Mouse (Mus musculus): Measurements from ENCODE around the gene Rpl11.
A peak's percentile ranks its signal among the peaks of the same experiment; 100 is the strongest.
"Not testable (repeated sequence)": the region's sequence is repeated elsewhere in the genome, so short reads cannot be mapped to it uniquely, and the experiment has no call there.

Gene Rpl11

DNA sequence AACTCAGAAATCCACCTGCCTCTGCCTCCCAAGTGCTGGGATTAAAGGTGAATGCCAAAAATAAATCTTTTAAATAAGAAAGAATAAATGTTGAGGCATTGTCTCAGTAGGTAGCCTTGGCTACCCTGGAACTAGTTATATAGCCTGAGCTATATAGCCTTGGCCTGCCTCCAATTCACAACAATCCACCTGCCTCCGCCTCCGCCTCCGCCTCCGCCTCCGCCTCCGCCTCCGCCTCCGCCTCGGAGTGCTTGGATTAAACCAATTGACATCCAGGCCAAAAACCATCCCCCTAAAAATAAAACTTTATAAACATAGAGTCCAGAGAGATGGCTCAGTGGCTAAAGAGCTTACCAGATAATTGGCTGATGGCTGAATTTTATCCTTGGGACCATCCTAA, 30.3 kb downstream of the Rpl11 start:
- peak; percentile 14 to 15 for DNase-seq

DNA sequence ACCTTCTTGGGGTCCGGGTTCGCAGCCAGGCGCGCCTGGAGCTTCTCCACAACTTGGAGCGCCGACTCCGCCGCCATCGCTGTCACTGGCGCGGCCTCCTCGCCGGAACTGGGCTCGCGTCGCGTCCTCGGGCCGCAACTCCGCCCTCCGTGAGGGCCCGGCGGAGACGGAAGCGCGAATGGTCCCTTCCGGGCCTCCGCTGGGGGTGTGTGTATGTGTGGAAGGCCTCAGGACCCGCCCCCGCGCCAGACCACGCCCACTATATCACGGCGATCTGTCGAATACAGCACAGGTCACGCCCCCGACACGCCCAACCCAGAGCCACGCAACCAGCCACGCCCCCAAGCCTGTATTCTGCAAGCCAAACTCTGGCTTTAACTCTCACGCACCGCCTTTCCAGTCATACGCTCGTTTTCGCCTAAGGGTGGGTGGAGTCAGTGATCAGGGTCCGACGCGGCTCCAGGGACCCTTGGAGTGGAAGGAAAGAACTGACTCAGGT, 31.6 kb downstream of the Rpl11 start, which contains the start of gene Eloa:
TSS of gene Eloa (minus strand) at position 215 of the 499 bp plus-strand sequence.
- peak; percentile 99 for DNase-seq

DNA sequence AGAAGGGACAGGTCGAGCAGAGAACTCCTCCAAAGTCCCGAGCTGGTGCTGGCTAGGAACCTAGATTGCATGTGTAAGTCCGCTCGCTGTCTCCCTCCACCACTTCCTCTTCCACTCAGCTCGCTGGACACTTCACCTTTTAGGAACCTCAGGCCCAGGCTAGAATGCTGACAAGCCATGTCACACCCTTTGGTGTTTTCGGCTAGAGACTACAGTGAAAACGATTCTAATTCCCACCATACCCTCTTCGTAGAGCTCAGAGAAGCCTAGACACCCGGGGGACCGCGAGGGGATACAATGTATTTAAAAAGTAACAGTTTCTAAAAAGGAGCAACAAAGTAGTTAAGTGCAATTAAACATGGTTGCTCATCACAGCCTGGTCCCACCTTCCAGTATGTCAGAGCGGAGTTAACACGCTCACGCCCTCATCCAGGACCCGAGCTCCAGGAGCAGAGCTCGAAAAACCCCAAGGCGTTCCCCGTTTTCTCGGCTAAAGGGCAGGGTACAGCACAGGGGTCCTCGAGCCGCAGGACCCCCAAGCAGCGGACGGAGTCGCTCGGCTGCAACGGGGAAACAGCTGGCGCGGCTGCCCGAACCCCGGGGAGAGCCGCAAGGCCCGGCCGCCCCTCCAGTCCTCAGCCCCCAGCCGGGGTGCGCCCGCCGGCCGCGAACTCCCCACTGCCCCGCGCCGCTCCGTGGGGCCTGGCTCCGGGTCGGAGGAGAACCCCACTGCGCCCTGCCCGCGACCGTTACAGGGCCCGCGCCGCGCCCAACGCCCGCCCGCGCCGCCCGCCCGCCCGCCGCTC, 32.3 kb downstream of the Rpl11 start:
- peak in 1 of 2 experiments; percentile 15 for DNase-seq

DNA sequence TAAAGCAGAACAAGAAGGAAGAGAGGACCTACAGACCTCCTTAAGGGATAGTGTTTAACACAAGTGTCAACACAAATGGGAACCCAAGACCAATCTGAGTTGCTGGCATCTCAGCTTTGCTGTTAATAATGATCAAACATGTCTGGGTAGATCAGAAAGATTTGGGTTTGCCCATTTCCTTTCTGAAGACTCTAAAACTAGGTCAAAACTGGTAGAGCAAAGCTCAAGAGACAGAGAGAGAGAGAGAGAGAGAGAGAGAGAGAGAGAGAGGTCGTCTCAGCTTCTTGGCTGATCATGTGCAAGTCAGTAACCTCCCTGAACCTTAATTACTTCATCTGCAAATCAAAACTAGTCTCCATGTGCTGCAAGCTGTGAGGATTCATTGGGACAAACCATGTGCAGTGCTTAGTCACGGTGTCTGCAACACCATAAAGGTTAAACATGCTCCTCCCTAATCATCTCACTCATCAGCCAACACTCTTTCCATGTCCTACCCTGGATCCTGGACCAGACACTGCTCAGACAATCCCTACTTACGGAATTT, 37.1 kb downstream of the Rpl11 start:
- DNase-seq = no peak

DNA sequence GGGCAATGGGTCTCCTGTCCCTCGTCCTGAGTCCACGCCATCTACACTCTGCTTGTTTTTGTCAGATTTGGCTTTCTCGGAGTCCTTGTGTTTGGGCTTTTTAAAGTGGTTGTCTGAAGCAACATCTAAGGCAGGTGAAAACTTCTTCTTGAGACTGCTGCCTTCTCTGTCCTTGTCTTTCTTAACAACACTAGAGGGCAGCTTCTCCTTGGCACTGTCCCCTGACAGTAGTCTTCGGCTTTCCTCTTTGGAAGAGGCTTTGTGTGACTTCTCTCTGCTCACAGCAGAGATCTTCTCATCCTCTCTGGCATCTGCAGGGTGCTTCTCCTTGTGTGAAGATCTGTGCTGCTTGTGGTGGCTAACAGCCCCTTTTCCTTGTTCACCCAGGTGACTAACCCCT, 42.6 kb downstream of the Rpl11 start:
- DNase-seq = no peak

DNA sequence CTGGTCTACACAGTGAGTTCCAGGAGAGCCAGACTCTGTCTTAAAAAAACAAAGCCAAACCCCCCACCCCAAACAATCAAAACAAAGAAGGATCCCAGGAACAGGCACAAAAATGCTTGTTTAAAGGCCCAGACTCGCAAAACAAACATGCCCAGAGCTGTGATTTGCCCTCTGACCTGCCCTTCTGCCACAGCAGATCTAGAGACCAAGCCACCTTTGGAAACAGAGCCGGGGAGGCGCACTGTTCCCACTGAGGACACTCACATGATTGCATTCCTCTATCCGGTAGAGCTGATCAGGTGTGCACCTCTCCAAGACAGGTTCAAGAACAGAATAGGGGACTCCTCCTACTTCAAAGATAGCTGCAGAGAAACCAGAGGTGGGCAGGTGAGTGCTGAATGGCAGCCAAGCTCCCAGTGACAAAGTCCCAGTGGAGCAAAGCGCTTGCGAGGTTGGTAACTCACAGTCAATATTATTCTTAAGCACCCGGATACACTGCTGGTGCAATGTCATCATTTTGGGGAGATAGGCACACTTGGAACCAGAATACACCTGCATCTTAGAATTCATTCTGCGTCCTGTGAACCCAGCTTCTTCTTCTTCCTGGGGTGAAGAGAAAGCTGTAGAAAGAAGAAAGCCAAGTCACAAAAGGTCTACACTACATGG, 44.3 kb downstream of the Rpl11 start:
- no peak for DNase-seq

DNA sequence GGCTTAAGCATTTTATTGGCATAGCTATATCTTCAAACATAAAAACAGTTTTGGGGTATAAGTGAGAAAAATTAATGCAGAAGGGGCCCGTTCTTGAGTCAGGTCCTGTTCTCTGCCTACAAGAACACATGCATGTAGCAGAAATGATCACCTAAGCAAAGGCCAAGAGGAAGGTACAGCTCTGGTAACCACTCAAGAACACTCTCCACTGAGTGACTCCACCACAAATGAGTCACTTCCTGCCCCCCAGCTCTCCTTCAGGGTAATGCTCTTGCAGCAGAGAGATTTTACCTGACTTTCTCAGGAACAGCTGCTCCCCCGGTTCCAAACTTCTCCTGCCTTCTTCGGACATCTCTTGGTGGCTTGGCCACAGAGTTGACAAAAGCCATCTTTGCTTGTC, 46.4 kb downstream of the Rpl11 start:
- DNase-seq = no peak

DNA sequence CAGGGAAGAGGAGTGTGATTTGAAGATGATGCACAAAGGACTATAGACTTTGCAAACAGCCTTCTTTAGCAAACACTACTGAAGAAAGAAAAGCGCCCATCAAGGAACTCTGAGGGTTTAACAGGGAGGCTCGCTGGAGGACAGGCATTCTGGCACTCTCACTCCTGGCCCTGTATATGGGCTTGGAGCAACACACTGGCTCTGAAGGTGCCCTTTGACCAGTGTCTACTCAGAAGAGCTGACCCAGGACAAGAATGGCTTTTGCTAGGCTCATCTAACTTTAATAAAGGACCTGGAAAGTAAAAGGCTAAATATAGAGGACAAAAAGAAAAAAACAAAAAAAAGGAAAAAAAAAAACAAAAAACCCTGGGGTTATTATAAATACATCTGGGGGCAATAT, 48.3 kb downstream of the Rpl11 start:
- no peak for DNase-seq

DNA sequence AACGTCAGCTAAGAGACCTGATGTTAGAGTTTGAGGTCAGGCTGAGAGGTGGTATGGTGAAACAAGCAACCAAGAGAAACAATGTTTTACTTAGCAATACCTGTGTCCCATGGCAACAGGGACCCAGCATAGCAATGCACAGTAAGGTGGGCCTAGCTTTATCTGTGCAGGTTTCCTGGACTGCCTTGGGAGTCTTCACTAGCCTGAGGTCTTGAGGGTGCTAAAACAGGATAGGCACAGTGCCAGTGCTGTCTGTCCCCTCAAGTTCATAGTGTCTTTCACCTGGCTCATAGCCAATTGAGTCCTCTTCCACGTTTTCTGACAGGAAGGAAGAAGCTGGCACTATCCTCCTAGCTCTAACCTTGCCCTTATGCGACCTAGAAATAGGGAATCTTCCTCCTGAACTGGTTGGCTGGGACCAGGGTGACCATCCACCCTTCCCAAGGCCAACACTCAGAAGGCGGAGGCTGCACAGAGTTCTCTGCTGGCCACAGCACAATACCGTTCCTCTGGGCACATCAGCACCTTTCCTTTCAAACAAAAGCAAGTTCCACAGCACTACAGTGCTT, 49.0 kb downstream of the Rpl11 start:
- DNase-seq = no peak

DNA sequence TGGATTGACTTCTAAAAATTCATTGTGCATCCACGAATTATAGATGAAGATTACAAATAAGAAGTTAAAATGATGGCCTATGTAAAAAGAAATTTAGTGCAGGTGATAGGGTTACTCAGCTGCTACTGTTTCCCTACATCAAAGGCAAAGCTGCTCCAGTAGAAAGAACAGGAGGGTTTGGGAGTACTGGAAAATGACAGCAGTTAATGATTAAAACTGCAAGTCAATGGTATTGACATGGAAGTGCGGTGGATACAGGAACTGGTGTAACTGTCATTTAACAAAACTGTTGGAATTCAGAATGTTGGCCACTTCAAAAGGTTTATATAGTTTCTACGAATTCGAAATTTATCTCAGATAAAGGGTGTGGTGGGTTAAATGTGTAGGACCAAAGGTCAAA, 58.1 kb downstream of the Rpl11 start:
- no peak for DNase-seq

DNA sequence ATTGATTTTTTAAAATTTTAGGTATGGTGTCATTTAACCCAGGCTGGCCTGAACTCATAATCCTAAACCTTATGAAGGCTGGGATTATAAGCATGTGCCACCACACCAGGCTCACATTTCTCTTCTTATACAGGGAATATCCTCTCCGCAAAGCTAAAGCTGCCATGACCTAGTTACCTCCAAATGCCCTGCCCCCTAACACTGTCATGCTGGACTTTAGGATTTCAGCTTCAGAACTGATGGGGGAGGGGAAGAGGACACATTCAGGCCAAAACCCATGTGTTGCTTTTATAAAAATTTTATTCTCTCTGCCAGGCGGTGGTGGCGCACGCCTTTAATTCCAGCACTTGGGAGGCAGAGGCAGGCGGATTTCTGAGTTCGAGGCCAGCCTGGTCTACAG, 59.3 kb downstream of the Rpl11 start:
- DNase-seq = no peak

DNA sequence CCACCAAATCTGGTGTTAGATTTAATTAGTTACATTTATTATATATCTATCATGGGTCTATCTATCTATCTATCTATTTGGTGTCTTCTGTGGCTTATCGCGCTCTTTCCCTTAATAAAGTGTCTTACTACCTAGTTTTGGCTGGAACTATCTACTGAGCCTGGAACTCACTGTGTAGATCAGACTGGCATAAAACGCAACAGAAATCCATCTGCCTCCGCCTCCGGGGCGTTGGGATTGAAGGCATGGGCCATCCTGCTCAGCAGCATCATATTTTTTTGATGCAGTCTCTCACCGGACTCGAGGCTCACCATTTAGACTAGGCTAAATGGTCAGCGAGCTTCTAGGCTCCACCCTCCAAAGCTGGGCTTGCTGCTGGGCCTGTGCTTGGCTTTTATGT, 65.5 kb downstream of the Rpl11 start:
- DNase-seq = no peak

DNA sequence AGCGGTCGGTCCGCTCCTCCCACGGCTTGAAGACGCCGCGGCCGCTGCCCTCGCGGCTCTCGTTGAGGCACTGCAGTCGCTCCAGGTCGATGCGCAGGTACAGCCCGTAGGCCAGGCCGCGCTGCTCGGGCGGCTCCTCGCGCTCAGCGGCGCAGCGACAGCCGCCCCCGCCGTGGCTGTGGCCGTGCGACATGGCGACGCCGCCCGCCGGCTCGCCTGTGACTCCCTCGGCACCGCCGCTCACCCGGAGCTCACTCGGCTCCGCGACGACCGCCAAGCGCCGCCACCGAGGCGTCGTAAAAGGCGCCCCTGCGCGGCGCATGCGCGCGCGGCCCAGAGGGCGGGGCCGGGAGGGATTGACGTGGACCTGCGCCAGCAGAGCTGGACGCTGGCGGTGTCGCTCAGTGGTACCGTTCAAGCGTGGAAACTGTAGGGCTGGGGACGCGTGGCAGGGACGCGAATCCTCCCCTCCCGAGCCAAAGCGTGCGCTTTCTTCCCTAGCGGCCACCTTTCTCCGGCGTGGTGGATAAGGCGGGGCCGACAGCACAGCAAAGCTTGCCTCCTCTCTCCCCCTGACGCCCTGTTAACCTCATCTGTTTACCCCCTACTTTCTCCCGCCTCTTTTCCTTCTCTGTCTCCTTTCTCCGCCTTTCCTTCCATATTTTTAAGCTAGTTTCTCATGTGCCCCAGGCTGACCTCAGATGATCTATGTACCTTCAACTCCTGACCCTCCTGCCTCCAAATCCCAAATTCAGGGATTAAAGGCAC, 66.1 kb downstream of the Rpl11 start, which contains the start of gene Pithd1:
TSS of gene Pithd1 (minus strand) at position 322 of the 768 bp plus-strand sequence.
- DNase-seq = peak; percentile 86 to 97

DNA sequence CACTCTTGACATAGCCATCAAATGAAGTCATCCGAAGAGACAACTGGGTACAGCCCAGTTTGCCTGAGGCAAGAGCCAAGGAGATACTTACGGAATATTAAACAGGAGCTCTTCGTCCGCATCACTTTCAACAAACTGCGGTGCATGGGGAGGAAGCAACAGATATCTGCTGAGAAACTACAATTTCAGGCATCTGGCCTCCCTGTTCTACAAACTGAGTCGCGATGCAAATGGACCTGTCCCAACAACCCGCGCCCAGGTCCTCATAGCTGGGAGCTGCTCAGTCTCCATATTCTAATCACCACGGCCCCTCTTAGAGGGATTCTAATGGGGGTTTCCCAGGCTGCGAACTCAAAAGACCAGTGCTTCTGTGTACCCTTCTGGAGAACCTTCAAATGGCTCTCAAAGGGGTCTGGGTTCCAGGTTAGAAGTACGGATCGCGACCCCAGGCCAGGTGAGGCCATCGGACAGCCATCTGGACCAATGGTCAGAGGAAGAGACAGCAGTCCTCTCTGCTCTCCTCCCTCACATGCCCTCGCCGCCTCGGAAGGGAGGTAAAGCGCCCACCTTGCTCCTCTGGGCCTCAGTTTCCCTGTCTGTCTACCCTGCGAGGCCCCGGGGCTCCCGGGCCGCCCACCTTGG, 66.8 kb downstream of the Rpl11 start:
- DNase-seq = peak in 1 of 2 experiments; percentile 12

DNA sequence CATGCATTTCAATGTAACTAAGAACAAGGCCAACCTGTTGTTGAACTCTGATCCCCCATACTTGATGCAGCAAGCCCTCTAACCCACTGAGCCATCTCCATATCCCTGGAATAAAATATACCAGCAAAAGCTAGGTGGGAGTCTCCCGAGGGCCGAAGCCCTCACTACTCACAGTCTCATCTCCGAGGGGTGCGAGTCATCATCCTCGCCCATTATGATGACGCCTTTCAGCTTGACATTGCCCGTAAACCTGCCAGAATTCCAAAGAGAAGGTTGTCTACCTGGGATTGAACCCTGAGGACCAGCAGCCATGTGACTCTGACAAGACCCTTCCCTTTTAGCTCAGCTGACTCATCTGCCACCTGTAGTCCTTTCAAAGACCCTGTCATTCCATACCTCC, 67.5 kb downstream of the Rpl11 start:
- no peak for DNase-seq

DNA sequence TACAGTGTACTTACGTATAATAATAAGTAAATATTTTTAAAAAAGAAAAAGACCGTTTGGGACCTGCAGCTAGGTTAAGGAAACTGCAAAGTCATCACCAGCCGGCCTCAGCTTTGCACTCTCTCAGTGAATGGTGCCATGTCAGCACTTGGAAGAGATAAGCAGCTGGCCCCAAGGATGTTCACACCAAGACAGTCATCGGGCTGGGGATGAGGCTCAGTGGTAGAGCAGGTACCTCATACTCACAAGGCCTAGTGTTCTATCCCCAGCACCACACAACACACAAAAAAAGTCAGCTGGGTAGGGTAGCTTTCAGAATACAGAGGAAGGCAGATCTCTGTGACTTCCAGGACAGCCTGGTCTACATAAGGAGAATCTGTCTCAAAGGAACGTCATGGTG, 68.0 kb downstream of the Rpl11 start:
- no peak for DNase-seq

DNA sequence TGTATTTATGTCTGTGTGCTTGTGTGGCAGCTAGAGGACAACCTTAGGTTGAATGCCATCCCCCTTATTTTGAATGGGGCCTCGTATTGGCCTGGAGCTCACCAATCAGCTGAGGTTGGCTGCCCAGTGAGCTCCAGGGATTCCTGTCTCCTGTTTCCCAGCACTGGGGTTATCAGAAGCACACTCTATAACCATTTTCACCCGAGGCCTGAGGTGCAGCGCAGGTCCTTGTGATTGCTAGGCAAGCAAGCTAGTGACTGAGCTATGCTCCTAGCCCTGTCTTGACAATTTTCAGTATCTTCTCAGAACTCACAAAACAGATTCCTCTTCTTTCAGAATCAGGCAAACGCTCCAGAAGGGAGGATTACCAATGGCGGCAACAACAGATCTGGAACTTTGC, 68.7 kb downstream of the Rpl11 start:
- DNase-seq = no peak

DNA sequence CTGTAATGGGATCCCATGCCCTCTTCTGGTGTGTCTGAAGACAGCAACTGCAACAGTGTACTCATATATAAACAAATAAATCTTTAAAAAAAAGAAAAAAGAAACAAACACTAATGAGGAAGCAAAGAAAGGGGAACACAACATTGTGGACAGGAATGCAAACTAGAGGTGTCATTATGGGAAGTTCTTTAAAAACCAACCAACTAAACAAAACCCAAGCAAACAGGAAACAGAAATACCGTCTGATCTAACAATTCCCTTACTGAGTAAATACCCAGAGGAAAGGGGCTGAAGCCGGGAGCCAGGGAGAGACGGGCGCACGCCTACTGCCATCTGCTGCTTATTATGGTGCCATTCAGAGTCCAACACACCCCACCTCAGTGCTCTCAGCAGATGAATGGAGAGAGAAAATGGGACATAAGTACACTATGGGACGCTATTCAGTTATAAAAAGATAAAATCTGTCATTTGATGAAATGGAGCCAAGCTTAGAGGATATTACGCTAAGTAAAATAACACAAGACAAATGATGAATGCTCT, 71.6 kb downstream of the Rpl11 start:
- peak; percentile 54 to 66 for DNase-seq

DNA sequence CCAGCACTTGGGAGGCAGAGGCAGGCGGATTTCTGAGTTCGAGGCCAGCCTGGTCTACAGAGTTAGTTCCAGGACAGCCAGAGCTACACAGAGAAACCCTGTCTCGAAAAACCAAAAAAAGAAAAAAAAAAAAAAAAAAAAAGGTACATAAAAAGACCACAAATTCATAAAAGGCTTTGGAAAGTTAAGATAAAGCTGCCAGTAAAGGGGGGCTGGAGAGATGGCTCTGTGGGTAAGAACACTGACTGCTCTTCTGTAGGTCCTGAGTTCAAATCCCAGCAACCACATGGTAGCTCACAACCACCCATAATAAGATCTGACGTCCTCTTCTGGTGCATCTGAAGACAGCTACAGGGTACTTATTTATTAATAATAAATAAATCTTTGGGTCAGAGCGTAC, 73.0 kb downstream of the Rpl11 start:
- DNase-seq = not testable (repeated sequence)
